Mouse (Mus musculus) lung, postnatal 36 days (tissue): Measurements from ENCODE around the gene Mrpl18.
"Not testable (repeated sequence)": the region's sequence is repeated elsewhere in the genome, so short reads cannot be mapped to it uniquely, and the experiment has no call there.

Experiments
- DNase-seq: peaks from one replicate; pipeline ENCODE4 v3.0.0; 2022; ENCODE audit warnings: mixed read lengths

Gene Mrpl18

GRCm38 (mm10) chr17:12909361-12910280, 6.5 kb downstream of the Mrpl18 start, which contains the start of gene Pnldc1:
Gene Pnldc1 (minus strand): TSS chr17:12910230.
- no peak for DNase-seq

GRCm38 (mm10) chr17:12906436-12906835, 9.7 kb downstream of the Mrpl18 start:
- DNase-seq: no peak

- DNase-seq: no peak
Measured at GRCm38 (mm10) chr17:12905810-12906209, 10.3 kb downstream of the Mrpl18 start.

GRCm38 (mm10) chr17:12904349-12904748, 11.8 kb downstream of the Mrpl18 start:
- DNase-seq: no peak

- peak; percentile 70 for DNase-seq
Measured at GRCm38 (mm10) chr17:12903372-12904333, 12.5 kb downstream of the Mrpl18 start.

- DNase-seq: no peak
Measured at GRCm38 (mm10) chr17:12902291-12902690, 13.9 kb downstream of the Mrpl18 start.

GRCm38 (mm10) chr17:12898607-12899006, 17.5 kb downstream of the Mrpl18 start:
- DNase-seq: not testable (repeated sequence)

- DNase-seq: no peak
Measured at GRCm38 (mm10) chr17:12897674-12898073, 18.5 kb downstream of the Mrpl18 start.

- DNase-seq: no peak
Measured at GRCm38 (mm10) chr17:12892033-12892432, 24.1 kb downstream of the Mrpl18 start.

- no peak for DNase-seq
Measured at GRCm38 (mm10) chr17:12891054-12891453, 25.1 kb downstream of the Mrpl18 start.

GRCm38 (mm10) chr17:12887021-12887775, 28.9 kb downstream of the Mrpl18 start:
- DNase-seq: peak; percentile 12

- DNase-seq: no peak
Measured at GRCm38 (mm10) chr17:12886620-12887019, 29.5 kb downstream of the Mrpl18 start.

- no peak for DNase-seq
Measured at GRCm38 (mm10) chr17:12881216-12881615, 34.9 kb downstream of the Mrpl18 start.

GRCm38 (mm10) chr17:12880178-12880577, 36.0 kb downstream of the Mrpl18 start:
- peak; percentile 93 for DNase-seq

- DNase-seq: no peak
Measured at GRCm38 (mm10) chr17:12875734-12876133, 40.4 kb downstream of the Mrpl18 start, which contains the start of gene Mrgprh. Gene Mrgprh (plus strand): TSS chr17:12876034.

- DNase-seq: no peak
Measured at GRCm38 (mm10) chr17:12872275-12873028, 43.7 kb downstream of the Mrpl18 start.

- DNase-seq: no peak
Measured at GRCm38 (mm10) chr17:12868640-12869039, 47.5 kb downstream of the Mrpl18 start.

- no peak for DNase-seq
Measured at GRCm38 (mm10) chr17:12868043-12868442, 48.1 kb downstream of the Mrpl18 start, which contains the start of gene Mas1. Gene Mas1 (minus strand): TSS chr17:12868143.

- DNase-seq: no peak
Measured at GRCm38 (mm10) chr17:12866853-12867252, 49.3 kb downstream of the Mrpl18 start.

GRCm38 (mm10) chr17:12865407-12865806, 50.7 kb downstream of the Mrpl18 start:
- no peak for DNase-seq

- DNase-seq: no peak
Measured at GRCm38 (mm10) chr17:12864111-12864510, 52.0 kb downstream of the Mrpl18 start.
